Mouse (Mus musculus) frontal cortex, postnatal 14 days (tissue): ENCODE results near the gene Eps15l1.

Experiments
- DNase-seq, 2 experiments: peaks; one replicate each; pipeline ENCODE4 v3.0.0; 2022; ENCODE audit warnings: low spot score in 2 of 2

Gene Eps15l1

DNA sequence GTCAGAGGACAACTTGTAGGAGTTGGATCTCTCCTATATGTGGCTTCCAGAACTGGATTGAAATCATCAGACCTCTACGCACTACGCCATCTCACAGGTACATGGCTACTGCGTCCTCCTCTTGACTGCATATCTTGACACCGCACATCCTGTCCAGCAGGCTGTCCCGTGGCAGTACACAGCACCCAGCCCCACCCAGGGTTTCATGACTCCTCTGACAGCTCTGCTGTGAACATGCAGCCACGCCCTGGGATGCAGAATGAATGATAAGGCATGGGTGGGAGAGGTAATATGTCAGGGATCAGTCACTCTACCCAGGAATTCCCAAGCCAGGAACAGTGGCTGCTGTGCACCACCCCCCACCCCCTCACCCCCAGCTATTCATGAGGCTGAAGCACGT is 7.4 kb downstream of the Eps15l1 start:
- DNase-seq: no peak

DNA sequence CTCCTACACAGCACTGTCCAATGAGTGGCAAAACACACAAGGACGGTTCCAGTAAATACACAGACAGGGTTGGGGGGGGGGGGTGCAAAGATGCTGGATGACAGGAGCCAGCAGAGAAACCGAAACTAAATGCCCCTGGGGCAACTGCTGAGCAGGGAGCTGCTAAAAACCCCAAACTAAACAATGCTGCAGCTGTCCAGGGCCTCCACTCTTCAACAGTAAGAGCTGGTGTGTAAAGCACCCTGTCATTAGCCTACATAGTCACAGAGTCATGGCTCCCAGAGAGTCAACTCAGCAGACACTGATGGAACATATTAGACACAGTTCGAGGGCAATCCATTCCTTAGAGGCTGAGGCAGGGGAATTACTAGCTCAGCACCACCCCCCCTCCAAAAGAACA is 11.8 kb downstream of the Eps15l1 start:
- DNase-seq: no peak

DNA sequence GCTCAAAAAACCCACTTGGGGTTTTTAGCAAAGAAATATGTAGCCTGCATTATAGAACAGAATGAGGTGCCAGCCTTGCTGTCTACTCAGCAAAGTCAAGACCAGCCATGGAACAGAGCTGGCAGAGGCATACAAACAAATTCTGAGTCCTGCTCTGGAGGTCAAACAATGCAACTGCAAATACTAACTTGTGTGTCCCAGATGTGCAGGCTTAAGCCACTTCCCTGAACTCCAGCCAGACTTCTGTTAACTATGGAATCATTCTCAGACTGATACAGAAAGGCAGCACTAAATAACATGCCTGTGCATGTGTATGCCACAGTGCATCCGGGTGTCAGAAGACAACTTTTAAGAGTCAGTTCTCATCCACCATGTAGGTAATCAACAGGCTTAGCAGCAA is 13.4 kb downstream of the Eps15l1 start:
- DNase-seq: no peak

DNA sequence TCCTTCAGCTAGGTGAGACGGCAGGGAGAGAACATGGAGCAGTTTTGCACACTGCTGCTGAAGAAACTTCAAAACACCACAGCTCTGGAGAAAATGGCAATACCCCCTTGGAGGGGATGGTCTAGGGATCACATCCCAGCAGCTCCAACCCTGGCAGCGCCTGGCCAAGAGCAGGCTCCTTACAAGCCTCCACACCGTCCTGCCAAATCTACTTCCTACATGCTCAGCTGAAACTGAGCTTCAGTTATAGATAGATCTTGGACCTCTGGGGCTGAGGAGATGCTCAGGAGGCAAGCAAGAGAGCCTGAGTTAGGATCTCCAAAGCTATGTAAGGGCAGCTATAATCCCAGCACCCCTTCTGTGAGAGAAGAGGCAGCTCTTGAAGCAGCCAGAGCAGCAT is 18.3 kb downstream of the Eps15l1 start:
- no peak for DNase-seq

DNA sequence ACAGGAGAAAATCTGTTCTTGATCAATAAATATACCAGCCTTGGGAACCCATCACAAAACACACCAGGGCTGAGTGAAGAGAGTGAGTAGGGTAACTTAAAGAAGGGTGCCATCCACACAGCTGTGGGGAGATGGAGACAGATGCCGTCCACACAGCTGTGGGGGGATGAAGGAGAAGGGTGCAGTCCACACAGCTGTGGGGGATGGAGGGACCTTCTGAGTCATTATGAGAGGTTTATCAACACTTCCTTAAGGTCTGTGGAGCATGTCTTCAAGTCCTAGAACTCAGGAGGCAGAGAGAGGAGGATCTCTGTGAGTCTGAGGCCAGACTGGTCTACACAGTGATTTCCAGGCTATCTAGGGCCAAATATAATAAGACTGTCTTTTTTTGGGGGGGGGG is 19.9 kb downstream of the Eps15l1 start:
- no peak for DNase-seq

DNA sequence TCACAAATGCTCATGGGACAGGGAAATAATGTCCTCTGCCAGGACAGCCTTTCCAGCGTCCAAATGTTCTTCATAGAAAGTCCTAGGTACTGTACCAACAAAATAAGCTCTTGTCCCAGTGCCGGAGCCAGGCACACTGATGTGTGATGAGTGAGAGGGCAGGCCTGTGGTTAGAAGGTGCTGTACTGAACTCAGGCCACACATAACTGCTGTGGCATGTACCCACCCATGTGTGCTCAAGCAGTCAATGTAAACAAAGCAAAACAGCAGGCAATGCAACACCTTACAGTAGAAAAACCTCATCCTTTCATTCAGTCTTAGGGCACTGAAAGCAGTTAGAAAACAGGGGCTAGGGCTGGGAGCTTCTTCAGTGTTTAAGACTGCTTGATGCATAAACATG is 35.5 kb downstream of the Eps15l1 start:
- no peak for DNase-seq

DNA sequence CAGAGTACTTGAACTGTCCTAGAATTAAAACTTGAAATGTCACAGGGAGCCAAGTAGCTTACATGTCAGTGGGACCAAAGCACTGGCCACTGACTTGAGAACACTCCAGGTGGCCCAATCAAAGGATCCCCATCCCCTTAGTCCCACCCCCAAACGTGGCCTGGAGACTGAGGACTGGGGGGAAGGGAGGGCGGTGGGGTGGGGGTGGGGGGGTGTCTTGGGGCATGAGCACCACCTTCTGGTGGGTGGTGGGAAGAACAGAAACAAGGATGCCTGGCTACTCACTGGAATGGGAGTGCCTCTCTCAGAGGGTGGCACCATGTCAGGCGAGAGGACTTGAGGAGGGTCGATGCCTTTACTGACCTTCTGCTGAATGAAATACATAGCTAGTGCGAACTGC is 38.9 kb downstream of the Eps15l1 start:
- no peak for DNase-seq

DNA sequence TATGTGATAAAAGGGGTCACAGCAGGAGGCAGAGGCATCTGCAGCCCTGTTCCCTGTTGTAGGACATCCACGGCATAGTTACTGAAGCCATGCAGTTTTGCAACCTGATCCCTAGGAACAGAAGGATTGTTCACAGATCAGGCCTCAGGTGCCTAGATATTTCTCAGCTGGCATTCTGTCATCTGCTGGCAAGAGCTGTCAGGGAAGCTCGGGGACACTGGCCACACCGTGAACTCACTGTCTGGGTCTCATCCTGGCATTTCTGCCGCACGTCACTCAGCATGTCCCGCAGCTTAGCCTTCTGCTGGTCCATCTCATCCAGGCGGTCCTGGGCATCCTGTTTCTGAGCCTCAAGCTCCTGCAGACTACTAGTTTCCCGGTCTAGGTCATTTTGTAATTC is 40.6 kb downstream of the Eps15l1 start:
- no peak for DNase-seq

DNA sequence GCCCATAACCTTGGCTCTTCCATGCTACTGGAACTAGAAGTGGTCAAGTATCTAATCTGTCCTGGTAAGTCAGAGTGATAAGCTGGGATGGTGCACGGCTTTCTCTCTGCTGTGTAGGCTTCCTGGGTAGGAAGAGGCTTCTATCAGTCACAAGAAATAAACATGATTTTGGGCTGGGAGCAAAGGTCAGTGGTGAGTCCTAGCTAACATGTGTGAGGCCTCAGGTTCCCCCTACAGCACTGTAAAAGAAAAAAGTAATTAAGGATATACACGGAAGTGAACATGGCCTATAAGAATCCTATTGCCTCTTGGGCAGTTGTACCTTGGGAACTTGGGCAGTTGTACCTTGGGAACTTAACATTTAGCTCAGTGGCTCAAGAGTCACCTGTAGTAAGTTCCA is 44.4 kb downstream of the Eps15l1 start:
- no peak for DNase-seq

DNA sequence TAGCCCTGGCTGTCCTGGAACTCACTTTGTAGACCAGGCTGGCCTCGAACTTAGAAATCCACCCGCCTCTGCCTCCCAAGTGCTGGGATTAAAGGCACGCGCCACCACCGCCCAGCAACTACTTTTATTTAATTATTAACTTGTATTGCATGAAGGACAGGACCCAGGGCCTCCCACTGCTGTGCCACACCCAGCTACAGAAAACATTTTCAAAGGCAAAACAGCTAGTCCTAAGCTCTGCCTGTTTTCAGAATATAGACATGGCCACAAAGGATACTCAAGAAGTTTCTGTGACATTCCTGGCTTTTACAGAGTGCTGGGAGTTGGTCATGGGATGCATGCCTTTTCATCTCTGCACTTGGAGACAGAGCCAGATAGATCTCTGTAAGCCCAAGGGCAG is 45.0 kb downstream of the Eps15l1 start:
- no peak for DNase-seq

DNA sequence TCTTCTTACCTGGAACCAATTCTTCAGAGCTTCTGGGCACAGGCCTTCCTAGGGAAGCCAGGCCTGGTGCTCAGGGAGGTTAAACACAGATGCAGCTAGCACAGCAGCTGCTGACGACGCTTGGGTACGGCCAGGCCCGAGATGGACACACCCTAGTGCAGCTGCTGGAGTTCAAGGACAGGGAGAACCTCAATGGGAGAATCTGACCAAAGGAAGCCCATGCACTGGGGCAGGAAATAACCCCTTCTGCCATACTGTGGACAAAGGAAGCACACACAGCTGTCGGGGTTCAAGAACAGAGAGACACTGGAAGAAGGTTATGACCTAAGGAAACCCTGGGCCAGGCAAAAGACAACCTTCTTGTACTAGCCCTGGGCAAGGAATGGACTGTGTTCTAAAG is 46.1 kb downstream of the Eps15l1 start:
- DNase-seq: no peak

DNA sequence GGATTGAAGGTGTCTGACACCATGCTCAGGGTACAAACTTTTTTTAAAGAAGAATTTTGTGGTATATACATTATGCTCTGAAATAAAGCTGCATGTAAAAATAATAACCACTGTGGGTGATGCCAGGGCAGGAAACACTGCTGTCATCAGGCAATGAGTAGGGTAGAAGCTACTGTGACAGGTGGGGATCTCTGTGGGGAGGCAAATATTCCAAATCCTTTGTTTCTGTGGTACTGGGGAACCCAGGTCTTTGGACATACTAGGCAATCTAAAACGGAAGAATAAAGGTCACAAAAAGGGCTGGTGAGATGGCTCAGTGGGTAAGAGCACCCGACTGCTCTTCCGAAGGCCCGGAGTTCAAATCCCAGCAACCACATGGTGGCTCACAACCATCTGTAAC is 48.9 kb downstream of the Eps15l1 start:
- no peak for DNase-seq

DNA sequence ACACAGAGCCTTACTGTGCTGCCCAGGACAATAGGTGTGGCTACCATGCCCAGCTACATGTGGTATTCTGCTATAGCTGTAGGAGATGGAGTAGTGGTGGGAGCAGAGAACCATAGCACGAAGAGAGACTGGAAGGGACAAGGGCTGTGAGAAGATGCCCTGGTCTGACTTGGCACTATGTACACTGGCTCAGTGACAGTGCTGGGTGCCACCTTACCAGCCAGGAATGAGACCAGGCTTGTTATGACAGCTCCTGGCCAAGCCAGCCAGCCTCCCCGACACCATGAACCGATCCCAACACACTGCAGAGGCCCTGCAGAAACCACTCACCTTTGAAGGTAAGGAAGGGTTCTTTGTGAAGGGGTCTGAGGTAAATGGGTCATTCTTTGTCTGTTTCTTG is 49.9 kb downstream of the Eps15l1 start:
- DNase-seq: no peak

DNA sequence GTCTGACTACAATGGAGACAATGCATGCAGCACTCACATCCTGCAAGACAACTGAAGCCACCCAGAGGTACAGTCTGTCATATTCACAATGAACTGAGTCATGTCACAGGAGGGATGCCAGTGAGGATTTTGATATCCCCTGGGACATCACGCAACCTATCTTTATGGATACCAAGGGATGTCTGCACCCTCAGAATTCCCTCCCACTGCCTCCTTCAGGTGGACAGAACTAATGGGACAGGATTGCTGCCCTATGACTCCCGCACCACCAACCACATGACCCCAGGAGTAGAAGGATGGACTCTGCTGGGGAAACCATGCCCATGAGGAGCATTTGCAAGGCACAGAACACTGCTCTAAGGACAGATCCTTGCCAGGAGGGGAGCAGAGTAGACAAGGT is 54.8 kb downstream of the Eps15l1 start:
- no peak for DNase-seq

DNA sequence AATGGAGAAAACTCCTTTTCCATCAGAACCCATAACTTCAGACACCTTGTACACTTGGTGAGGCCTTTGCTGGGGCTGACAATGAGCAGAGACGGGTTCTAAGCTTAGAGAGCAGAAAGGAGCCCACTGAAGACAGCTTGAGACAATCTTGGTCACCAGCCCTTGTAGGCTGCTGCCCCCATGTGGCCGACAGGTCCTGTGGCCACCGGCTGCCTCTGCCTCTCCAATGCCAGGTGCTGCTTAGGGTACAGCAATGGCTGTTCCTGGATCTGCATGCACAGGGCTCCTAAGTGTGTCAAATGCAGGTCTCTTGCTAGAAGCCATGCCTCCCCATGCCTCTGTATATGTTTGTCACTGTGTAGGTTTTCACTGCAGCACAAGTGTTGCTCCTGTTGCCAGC is 55.4 kb downstream of the Eps15l1 start:
- peak; percentile 61 to 69 for DNase-seq

DNA sequence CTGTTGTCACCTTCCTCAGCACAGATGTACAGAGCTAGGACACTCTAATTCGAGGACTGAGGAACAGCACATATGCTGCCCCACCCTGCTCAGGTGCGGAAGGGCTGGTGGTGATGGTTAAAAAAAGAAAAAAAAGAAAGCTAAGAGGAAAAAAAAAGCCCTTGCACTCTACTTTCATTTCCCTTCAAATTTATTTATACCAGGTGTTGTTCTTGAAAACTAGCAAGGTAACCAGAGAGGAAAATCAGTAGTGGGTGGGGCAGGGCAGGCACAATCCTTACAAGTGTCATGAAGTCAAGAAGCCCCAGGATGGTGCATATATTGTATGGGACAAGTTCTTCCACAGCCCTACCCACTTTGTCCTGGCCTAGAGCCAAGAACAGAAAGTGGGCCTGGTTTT is 56.2 kb downstream of the Eps15l1 start:
- DNase-seq: no peak

DNA sequence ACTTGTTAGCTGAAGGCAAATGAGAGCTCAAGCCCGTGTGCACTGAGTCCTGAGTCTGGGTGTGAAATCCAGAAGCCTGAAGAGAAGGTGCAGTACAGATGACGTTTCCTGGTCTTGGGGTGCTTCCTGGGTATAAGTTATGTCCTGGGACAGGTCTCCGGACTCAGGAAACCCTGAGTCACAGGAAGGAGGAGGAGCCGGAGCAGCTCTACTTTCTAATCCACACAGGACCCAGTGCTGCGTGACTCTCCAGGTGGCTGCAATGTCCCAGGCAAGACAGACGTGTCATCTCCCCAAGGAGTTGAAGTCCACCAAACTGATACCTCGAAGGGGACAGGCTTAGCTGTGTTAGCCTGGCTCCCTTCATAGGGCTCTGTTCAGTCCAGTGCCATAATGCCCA is 57.8 kb downstream of the Eps15l1 start:
- no peak for DNase-seq

DNA sequence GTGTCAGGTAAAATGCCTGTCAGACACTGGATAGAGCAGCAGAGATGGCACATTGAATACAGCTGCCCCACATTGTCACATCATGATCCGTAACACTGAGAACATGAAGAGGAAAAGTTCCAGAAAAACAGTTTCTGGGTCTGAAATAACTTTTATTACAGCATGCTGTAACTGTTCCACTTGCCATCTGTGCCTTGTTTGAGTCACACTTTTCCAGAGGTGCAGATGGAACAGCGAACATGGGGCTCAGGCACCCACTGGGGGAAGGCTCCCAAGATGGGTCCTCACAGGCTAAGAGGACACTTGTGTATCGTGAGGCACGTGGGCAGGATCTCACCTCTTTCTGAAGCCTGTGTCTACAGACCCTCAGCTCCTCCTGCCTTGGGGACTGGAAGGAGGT is 58.5 kb downstream of the Eps15l1 start:
- DNase-seq: no peak

DNA sequence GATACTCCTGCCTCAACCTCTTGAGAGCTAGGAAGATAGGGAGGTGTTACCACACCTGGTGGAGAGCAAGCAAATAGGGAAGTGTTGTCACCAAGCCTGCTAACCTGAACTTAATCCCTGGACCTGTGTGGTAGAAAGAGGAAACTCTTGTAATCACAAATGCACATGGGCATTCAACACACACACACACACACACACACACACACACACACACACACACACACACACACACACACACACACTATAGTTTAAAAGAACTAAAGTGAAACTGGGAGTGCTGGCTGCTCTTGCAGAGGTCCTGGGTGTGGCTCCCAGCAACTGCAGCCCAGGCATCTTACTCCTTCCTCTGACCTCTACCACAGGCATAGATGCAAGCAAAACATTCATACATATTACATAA is 61.1 kb downstream of the Eps15l1 start:
- DNase-seq: no peak

DNA sequence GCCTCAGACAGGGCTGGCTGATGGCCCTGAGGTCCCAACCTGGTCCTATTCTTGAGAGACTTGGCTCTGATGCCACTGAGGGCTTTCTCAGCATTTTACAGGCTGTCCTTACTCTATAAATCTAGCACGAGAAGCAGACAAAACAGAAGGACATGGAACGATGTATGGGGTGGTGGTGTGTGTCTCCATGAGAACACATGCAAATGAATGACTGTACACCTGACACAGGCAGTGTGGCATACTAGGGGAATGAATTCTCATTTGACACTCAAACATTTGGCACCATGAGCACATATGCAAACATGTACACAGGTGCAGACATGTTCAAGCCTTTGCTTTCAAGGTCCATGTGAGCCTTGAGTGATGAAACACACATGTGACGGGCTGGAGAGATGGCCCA is 64.7 kb downstream of the Eps15l1 start:
- DNase-seq: no peak

DNA sequence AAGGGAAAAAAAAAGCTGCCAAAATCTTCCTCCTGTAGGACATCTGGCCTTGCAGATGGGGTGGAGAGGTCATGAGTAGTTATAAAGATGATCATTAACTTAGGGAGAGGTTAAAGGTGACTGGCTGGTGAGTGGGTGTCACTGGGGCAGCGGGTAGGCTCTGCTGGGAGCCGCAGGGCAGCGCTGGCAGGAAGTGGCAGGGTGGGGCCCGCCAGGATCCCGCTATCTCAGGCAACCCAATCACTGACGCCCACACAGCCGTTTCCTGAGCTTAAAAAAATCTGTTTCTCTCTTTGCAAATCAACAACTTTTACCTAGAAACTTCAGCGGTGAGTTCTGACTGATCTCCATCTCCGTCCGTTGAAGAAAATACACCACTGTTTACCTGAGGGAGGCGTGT is 67.0 kb downstream of the Eps15l1 start:
- DNase-seq: no peak

DNA sequence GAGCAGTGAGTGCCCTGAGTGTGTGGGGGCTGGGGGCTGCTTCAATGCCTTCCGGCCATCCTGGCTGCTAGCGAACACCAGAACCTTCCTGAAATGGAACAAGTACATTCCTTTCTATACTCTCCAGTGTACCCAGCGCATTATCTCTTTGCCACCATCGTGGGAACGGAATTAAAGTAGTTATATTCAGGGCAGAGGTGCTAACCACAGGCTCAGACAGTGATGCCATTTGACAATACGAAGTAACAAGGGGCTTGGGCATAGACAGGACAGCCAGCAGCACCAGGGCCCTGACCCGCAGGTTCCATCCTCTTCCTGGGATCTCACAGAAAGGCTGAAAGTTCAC is 67.6 kb downstream of the Eps15l1 start:
- DNase-seq: no peak

DNA sequence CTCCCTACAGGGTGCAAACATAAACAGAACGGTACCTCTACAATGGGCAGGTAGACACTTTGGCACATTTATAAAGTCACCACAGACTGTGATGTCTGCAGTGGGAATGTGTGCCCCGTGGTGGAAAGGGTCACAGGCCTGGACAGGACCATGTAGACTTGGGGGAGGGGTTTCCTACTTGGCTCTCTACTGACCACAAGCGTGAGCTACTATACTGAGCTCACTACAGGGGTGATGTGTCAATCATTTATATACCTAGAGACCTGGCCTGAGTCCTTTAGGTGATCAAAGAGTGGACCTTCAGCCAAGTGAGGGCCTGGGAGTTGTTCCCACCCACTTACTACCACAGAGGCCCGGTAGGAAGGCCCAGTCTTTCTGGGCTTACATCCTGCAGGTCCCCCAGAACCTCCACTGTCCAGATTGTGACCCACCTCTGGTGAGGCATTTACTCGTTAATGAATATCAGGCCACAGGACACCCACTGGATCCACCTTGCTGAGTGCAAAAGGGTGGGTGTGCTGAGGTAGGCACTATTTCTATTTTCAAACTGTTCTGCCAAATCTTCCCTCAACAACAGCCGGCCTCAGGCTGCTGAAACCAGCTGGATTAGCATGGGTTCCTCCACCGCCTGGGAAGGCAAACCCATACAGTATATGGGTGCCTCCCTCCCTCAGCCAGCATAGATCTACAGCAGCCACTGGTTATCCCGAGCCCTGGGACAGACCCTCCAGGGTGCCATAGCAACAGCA is 68.1 kb downstream of the Eps15l1 start:
- DNase-seq: no peak

DNA sequence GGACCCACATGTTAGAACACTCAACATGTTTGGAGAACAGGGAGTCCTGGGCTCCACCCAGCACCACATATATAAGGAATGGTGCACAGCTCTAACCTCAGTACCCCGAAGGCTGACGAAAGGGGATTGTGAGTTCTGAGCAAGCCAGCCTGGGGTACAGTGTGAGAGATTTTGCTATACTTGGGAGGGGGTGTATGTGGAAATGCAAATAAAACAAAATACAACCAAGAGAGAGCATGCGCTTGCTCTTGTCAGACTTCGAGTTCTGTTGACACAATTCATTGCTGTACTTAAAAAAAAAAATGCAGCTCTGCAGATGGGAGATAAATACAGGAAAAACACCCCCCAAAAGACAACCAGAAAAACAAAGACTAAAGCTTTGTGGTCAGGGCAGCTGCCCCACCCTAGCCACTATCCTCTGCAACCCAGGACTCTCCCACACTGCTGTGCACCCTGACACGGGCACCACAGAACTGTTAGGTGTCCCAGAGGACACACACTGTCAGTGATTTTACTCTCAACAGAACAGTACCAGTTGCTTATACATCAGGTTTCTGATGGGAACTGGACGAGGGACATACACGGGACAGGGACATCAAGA is 69.8 kb downstream of the Eps15l1 start:
- no peak for DNase-seq
